Mouse (Mus musculus) brain, embryonic 14.5 days (tissue): ENCODE measurements at regions not wholly inside any gene's neighbourhood (a gene's known extent, or its start where the extent isn't known, plus 50 kb on each side); places are given as distances from the start of the nearest gene placed in this dataset.

Experiments
- CTCF ChIP-seq: fragments of 200-500 bp; IDR thresholded peaks from 2 replicates; pipeline ENCODE4 v1.5.1; 2012; ENCODE audit warnings: inconsistent platforms, mild to moderate bottlenecking, moderate library complexity, borderline replicate concordance; ENCODE audit not compliant: insufficient read depth, insufficient read length; ENCODE audit errors: extremely low read depth
- POLR2A ChIP-seq: fragments of 200-500 bp; IDR thresholded peaks from 2 replicates; pipeline ENCODE4 v1.6.1; 2012; ENCODE audit warnings: mild to moderate bottlenecking, inconsistent platforms, borderline replicate concordance; ENCODE audit not compliant: poor library complexity, insufficient read depth, insufficient read length, severe bottlenecking; ENCODE audit errors: extremely low read depth

DNA sequence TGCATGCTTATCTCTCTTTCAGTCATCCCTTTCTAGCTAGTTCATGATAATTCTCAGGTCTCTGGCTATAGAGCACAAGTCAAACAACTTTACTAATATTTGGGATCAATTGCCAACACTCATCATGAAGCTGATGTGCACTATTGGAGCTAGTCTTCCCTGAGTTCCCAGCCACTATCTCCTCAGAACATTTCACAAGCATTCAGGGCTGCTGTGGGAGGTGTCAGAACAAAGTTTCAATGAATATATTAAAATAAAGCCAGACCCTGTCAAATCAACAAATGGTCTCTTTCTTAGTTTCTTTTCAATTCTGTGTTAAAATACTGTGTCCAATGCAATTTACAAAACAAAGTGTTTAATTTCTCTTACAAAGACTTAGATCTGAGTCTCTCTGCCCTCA lies 364.8 kb downstream of the Rfpl4b start:
- TF ChIP-seq CTCF, result no peak
- no peak for TF ChIP-seq POLR2A
